Mouse (Mus musculus) left cerebral cortex, postnatal 10 days (tissue): ENCODE measurements around the gene Ephb1. TPM values are rescaled to one million over a fixed set of nuclear protein-coding genes. Genes with fewer than 3 reads are reported as not detected.
A peak's percentile ranks its signal among the peaks of the same experiment; 100 is the strongest.

Experiments
- DNase-seq, 2 experiments: peaks; one replicate each; pipeline ENCODE4 v3.0.0; 2021 to 2022; ENCODE audit warnings: low spot score in 2 of 2, mixed read lengths in 1 of 2; ENCODE audit errors: extremely low spot score in 1 of 2
- intact Hi-C: fragments of 180-260 bp; cut with DNase I; formaldehyde crosslinking; loops from one replicate; pipeline ENCODE4 v1.15.1; 2025
- total RNA-seq, 2 experiments: library from RNA; stranded (reverse); gene quantifications; 2 replicates each; pipeline ENCODE4 v1.2.3; 2021

Ephb1 gene
- total RNA-seq, 2 experiments from 2014 or later, result 37.7 to 37.8 TPM

DNA sequence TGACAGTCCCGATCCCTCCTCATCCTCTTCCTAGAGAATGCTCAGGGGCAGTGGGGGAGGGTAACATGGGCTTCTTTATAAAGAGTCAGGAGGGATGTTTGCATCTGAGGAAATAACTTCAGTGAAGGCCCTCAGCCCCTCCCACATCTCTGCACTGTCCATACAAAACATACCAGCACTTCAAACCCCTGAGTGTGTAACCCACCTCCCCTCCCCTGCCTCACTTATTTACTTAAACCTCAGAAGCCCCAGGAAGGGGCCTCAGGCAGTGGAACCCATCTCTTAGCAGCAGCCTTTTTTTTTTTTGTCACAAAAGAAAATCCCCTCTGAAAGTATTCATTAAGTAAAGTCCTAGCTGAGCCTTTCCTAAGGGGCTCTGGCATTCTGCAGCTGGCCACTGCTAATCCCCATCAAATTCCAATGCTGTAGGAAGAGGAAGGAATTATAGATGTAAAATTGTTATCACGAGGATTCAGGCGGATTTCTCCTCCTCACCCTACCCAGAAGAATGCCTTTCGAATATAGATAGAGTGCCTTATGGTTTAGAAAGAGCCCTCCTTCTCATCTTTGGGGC lies 231.5 kb downstream of the Ephb1 start:
- intact Hi-C loops, result no loop called here
- DNase-seq, result no peak

DNA sequence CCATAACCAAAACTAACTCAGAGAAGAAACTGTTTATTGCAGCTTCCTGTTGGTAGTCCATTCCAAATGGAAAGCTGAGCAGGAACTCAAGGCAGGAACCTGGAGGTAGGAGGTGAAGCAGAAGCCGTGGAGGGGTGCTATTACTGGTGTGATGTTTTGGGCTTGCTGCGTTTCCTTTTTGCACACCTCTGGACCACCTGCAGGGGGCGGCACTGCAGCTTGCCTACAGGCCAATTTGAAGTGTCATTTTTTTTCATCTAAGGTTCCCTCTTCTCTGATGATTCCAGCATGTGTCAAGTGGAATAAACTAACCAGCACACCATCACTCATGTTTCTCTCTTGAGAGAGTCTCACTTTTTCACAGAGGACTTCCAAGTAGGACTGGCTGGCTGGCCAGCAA lies 235.1 kb downstream of the Ephb1 start:
- intact Hi-C loops, result no loop called here
- no peak for DNase-seq

DNA sequence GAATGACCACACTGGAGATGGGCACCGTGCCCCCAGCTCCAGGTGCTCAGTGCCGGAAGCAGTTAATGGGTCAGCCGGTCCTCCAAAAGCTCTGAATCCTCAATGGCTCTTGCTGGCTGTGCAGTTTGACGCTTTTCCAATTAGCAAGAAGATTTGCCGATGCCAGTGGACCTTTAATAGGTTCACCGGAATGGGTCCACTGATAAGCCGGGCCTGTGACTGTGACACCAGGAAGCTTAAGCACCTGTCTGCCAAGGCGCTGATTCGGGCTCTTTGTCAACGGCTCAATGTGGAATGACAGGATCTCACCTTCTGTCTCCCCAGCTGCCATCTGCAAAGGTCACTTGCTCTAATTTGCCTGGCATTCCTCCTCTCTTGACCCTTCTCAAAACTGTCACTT lies 239.2 kb downstream of the Ephb1 start:
- DNase-seq, result no peak
- intact Hi-C loops, result no loop called here

DNA sequence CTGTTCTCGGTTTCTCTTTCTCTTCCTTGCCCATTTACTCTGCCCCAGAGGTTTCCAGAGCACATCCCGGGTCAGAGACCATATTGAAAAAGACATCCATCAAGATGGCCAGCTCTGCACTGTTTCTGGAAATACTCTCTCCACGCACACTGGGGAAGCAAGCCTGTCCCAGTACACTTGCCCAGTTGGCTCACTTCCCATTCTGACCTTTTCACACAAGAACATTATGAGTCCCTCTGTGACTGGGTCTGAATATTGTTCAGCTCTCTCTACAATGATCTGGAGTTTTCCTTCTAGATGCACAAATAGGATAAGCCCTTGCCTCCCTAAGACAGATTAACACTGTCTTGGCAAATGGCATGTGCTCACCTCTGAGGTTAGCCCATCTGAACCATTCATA lies 243.0 kb downstream of the Ephb1 start:
- intact Hi-C loops, result no loop called here

DNA sequence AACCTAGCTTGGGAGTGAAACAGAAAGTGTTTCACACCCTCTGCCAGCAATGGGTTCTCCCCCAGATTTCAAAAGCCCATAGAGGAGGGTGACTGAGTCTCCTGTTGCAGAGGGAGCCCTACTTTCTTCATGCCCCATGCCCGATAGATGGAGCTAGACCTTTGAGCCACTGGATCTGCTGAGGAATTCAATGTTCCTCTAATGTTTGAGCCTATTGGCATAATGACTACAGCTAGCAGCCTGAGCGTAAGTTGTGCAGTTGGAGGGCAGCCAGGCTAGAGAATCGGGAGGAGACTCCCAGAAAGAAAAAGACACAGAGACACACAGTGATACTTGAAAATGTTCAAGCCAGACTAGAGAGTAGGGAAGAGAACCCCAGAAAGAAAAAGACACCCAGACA lies 246.5 kb downstream of the Ephb1 start:
- DNase-seq, result peak; percentile 27 to 43
- intact Hi-C loops, result loop anchor here (10.0 kb wide), 1 partner anchor 247 kb away; the partner anchor contains the start of gene Ephb1

More for the DNA sequence above, 243.0 kb downstream of the Ephb1 start:
- DNase-seq, result no peak

DNA sequence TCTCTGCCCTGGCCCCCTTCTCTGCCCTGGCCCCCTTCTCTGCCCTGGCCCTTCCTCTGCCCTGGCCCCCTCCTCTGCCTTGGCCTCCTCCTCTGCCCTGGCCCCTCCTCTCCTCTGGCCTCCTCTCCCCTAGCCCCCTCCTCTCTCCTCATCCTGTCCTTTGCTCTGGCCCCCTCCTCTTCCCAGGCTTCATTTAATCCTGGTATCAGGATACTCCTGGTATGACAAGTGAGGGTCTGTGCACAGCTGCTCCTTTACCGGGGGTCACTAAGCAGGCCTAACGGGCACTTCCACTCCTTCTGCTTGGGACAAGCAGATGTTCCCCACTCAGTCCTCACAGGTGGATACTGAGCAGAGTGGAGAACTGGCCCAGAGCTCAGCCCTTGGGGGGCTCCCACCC lies 247.3 kb downstream of the Ephb1 start:
- intact Hi-C loops, result loop anchor here (10.0 kb wide), 1 partner anchor 248 kb away; the partner anchor contains the start of gene Ephb1
- no peak for DNase-seq

DNA sequence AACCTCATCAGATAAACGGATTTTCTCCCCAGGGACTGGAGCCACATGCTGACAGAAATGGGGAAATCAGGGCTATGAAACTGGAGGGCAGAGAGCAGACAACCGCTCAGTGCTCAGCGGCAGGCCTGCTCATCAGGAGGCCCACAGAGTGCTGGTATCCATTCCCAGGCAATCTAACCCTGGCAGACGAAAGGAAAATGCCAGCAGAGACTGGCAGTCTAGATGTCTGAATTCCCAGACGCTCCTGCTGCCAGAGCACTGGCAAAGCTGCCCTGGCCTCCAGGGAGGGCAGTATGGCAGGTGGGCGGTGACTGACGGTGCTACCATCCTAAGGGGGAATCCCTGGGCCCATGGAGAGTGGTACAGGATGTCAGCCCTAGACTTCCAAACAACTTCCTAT lies 257.7 kb downstream of the Ephb1 start:
- no peak for DNase-seq
- intact Hi-C loops, result no loop called here

DNA sequence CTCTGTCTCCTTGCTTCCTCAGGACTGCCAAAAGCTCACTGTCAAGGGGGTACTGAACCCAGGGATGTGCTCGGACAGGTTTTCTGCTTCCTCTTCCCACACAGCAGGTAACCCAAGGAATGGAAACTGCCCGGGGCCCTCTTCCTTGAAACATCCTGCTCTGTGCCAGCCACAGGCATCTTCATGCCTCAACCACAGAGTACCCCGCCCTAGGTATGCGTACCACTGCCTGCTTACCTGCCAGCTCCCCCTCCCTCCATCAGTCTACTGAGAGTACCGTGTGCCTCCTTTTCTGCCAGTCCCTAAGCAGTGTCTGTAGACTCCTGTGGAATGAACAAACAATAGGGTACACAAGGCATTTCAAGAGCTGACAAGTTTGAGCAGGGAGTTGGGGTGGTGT lies 265.9 kb downstream of the Ephb1 start:
- intact Hi-C loops, result no loop called here

DNA sequence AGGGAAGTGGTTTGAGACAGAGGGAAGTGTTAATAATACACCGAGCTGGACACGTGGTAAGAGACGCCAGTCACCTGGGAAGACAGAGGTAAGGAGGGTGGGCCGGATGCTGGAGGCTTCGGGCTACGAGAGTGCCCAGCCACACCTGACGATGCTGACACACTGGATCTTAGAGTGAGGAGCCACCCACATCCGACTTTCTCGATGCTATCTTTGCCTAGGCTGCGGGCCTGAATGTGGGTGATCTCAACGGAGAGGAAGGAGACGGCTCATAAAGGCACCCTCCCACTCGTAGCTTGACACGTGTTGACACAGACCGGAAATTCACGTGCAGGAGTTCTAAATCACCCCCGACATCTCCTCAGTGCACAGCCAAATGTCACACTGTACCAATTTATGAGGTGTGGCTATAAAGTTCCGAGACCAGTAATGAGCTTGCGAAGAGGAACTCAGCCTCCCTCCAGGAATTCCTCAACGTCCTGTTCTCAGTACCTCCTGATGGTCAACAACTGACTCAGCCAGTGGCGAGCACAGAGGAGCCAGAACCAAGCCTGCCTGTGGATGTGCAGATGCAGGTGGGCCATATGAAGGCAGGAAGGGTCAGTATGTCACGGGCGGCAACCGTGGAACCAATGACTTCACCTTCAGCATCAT lies 268.3 kb downstream of the Ephb1 start:
- DNase-seq, result no peak
- intact Hi-C loops, result no loop called here

More for the DNA sequence above, 265.9 kb downstream of the Ephb1 start:
- DNase-seq, result no peak

DNA sequence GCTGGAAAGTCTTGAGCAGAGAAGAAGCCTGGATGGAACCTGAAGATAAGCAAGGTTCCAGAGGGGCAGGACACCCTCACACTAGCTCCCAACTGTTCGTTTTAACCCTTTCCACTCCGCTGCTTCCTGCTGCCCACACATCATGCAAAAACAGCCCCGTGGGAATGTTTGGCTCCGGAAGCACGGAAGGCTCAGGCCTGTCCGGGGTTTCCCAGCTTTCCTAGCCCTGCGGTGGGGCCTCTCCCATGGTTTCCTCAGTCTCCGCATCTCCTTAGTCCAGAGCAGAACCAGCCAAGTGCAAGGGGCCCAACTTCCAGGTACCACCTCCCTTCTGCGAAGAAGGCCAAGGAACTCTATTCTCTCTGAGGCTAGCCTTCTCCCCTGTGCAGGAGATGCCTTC lies 269.0 kb downstream of the Ephb1 start:
- intact Hi-C loops, result no loop called here
- DNase-seq, result no peak

DNA sequence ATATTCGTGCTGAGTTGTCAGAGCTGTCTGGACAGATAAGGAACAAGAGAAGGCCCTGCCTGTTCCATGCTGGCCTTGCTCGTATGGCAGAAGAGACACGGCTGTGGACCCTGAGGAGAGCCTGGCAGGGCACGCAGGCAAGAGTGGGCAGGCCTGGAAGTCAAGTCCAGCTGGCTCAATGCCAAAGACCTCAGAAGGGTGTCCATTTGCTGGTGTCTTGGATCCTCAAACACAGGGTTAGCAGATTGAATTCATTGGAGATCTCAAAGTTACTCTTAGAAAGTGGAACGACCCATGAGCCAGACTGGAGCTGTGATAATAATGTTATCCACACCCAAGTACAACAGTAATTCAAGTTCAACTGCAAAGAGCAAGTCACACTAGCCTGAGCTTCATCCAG lies 273.6 kb downstream of the Ephb1 start:
- intact Hi-C loops, result no loop called here
- no peak for DNase-seq

DNA sequence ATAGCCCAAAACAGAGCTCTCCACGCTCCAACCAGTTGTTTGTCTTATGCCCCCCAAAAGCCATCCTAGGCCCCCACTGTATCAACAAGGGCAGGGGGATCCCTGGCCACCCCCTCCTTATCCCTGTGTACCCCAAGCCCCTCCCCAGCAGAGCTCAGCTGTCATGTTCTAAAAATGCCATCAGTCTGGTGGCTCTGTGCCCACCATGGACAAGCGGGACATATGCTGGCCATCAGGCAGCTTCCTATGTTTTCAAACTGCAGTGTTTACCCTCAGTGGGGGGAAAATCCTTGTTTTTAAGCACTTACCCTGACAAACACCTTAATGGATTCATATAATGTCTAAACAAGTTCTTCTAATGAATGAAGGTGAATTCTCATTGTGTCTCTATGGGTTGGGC lies 275.3 kb downstream of the Ephb1 start:
- intact Hi-C loops, result no loop called here
- no peak for DNase-seq

DNA sequence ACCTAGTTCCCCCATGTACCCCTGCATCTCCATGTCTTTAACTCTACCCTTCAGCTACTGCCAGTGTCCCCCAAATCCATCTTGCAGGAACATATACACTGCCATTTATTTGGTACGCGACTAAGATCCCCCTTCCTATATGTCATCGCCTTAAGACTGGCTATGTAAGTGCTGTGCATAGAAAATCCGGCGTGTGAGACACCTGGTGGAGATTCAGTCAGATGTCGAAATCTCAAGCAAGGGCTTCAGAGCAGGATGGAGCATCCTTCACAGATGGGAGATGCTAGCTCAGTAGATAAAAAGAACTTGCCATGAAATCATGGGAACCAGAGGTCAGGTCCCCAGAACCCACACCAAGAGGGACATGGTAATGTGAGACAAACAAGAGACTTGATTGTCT lies 276.3 kb downstream of the Ephb1 start:
- DNase-seq, result no peak
- intact Hi-C loops, result no loop called here

DNA sequence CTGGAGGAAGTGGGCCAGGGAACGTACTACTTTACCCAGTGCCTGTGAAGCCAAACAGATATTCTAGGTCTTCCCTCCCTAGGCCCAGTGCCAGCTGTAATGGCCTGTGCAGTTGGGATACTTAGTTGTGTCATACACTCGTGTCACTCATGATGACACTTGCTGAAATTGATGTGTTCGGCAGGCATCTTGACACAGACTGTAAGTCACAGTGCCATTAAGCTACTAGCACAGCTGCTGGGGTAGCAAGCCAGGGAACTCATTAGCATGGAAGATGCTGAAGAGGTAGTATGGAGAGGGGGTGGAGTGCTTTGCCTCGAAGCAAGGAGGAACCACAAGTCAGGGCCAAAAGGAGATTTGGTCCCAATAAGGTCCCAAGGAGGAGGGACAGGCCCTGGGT lies 279.0 kb downstream of the Ephb1 start:
- intact Hi-C loops, result no loop called here
- no peak for DNase-seq

DNA sequence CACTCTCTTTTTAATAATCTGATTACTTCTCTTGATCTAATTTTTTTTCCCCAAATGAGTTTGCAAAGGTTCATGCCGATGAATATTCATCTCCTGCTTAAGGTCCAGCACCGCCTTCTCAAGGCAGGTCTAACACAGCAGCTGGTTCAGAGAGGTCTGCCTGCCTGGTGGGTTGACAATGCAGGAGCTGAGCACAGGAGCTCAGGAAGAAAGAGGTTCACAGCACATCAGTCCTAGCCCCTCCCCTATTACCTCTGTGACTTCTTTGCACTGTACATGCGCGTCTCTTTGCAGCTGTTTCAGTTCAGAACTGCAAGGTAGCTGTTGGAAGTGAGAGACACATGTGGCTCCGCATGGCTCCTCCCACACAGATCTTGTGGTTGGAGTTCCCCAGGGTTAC lies 281.1 kb downstream of the Ephb1 start:
- intact Hi-C loops, result no loop called here
- no peak for DNase-seq

DNA sequence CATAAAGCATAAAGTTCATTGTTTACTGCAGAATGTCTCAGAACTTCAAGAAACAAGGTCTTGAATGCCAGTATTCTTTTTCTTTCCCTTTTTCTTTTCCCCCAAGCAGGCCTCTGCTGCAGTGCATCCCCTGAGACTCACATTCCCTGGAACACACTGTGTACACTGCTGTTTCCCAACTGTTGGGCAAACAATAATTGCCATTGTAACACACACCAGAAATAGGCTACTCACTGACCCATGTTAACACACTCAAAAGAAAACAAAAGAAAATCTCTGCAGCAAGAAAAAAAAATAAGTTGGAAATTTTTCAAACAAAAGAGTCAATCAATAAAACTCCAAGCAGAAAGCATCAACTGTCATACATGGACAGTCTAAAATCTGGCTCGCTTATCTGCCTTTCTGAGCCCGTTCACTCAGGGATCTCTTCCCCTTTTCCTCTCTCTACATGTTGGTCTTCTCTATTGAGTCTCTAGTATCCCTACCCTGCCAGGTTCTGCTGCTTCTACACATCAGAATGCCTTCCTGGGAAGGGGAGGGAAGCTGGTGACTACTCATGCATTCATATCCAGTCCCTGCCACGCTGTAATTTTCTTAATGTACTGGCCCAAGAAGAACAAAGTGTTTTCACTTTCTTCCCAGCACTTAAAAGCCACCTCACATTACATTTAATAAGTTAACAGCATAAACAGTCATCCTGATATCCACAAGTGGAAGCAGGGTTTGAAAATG lies 285.2 kb downstream of the Ephb1 start:
- DNase-seq, result no peak
- intact Hi-C loops, result no loop called here

DNA sequence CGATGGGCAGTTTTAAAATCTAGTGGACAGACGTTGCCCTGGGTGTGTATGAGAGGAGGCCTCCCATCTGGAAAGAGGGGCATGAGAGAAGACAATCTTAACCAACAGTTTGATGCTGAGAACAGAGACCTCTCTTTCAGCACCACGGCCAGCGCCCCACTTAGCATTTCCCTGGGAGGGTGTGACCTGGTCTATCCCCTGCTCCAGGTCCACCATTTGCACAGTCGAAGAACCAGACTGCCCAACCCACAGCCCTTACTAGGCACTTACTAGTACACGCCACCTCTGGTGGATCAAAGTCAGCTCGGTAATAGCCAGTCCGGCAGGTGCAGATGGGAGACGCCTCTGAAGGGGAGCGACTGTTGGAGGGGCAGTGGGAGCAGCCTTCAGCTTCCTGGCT lies 287.9 kb downstream of the Ephb1 start:
- intact Hi-C loops, result no loop called here
- no peak for DNase-seq

DNA sequence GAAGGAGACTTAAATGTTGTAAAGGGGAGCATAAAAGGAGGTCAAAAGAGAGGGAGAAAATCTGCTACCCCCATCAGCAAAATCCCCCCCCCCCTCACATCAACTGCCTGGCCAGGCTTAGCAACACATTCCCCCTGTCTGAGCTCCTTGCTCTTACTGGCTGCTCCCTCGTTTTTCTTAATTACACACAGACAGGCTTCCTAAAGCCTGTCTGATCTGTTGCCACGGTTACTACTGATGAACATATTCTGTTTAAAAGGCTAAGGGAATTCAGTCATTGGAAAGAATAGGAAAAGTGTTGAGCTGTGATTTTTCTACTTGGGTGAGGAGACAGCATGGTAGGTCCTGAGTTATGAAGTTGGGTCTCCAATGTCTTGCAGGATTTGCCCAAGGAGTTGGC lies 308.6 kb downstream of the Ephb1 start:
- DNase-seq, result no peak
- intact Hi-C loops, result no loop called here

DNA sequence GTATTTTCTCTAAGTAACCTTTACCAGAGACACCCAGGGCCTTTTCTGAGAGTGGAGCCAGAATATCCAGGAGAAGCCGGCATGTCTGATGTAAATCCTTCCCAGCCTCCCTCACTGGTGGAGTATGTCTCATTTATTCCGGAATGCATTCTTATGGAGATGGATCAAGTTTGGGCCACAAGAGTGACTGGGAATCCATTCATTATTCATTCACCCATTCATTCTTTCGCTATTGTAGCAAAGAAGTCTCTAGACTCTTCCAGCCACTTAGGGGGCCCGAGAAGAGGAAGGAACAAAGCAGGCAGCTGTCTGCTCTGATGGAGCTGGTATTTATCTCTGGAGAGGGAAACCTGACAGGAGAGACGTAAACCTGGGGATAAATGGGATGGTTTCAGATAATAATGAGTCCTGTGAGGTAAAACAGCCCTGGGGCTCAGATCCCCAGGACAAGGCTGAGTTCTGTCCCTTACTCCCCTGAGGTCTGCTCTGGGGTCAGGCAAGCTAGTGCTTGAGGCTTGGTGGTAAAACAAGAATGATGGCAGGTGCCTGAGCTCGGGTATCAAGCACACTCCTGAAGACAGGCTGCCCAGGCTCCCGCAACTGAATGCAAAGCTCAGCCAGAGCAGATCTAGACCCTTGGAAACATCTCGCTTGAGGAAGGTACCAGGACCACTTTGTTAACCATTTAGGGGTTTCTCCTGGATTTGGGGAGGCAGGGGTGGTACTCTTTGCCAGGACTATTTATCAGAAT lies 309.2 kb downstream of the Ephb1 start:
- DNase-seq, result no peak
- intact Hi-C loops, result no loop called here
